ENCODE assay signal across 10 mouse cellular contexts in the genomic region with DNA sequence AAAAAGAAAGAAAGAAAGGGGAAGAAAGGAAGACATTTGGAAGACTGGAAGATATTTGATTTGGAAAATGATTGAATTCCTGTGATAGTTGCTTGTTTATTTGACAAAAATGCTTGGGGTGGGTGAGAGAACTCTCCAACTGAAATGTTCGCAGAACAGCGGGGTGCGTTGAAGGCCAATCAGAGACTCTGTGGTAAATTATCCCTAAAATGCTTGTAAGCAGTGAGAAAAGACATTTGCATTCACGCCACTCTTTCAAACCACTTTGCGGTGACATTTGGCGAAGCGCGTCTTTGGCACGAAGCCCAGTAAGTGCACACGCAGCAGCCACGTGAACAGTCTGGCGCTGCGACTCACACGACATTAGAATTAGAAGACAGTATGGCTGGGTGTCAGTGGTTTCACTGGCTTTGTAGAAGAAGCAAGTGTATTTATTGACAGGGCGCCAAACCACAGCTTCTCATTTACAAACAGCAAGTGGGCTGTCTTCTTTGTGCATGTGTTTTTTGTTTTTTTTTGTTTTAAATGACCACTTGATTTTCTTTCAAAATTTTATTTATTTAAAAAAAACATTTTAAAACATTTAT. TPM values are rescaled to one million over a fixed set of nuclear protein-coding genes. Genes with fewer than 3 reads are reported as not detected.
DNase-seq lines count a peak whose midpoint lies in the region; ATAC-seq and TF ChIP-seq lines count a peak whose summit lies in the region.
"Had no signal": no experiment of that assay in that cellular context is flagged by ENCODE, and none has a peak within 500 bp of the region (broad histone marks: within the 10 kb centered on the region; RNA-seq: fewer than 3 reads in every experiment).

No protein-coding gene starts in this region.

- no peaks in the 10 kb centered on the region for H3K4me1 ChIP-seq in heart, embryonic 10.5 days
- H3K4me1 ChIP-seq in stomach, postnatal 0 days (replicated peaks; ENCODE audit: control insufficient read depth, insufficient read depth): no peaks in the 10 kb centered on the region
- H3K4me1 ChIP-seq: heart, embryonic 13.5 days had no signal

- TF ChIP-seq EP300 in stomach, postnatal 0 days (optimal IDR thresholded peaks at IDR 0.05): no peak

- no peaks in the 10 kb centered on the region for H3K9me3 ChIP-seq in heart, embryonic 10.5 days
- no peaks in the 10 kb centered on the region for H3K9me3 ChIP-seq in stomach, postnatal 0 days (ENCODE audit: control insufficient read depth, low read length)
- H3K9me3 ChIP-seq: G1E; heart, embryonic 13.5 days had no signal

- no peak overlapping the region for H3K9ac ChIP-seq in stomach, postnatal 0 days (ENCODE audit: low read length)
- H3K9ac ChIP-seq: heart, embryonic 13.5 days had no signal

- no peaks in the 10 kb centered on the region for H3K27me3 ChIP-seq in heart, embryonic 10.5 days (ENCODE audit: insufficient read depth, poor library complexity, severe bottlenecking)
- H3K27me3 ChIP-seq in C2C12 (ENCODE audit: control insufficient read depth, insufficient read depth, insufficient read length) (no peaks in the 10 kb centered on the region), myocyte (ENCODE audit: control insufficient read depth, insufficient read depth, insufficient read length) (no peaks in the 10 kb centered on the region)
- H3K27me3 ChIP-seq in stomach, postnatal 0 days (ENCODE audit: control insufficient read depth, insufficient read depth, low read length): no peaks in the 10 kb centered on the region
- H3K27me3 ChIP-seq: heart, embryonic 13.5 days had no signal

- no peaks in the 10 kb centered on the region for H3K79me2 ChIP-seq in C2C12 (ENCODE audit: control insufficient read depth, insufficient read depth)
- no peaks in the 10 kb centered on the region for H3K79me2 ChIP-seq in myocyte (ENCODE audit: control insufficient read depth, insufficient read depth)

- no peak for ATAC-seq in stomach, postnatal 0 days (ENCODE audit: low FRiP score, low TSS enrichment)

- H3ac ChIP-seq in C2C12 (ENCODE audit: control insufficient read depth, insufficient read length, low read depth) (no peak overlapping the region), myocyte (ENCODE audit: control insufficient read depth, insufficient read length) (no peak overlapping the region)

- no peaks in the 10 kb centered on the region for H3K36me3 ChIP-seq in heart, embryonic 10.5 days
- H3K36me3 ChIP-seq in C2C12 (ENCODE audit: control insufficient read depth, insufficient read depth) (no peaks in the 10 kb centered on the region), myocyte (ENCODE audit: control insufficient read depth, insufficient read depth) (no peaks in the 10 kb centered on the region)
- H3K36me3 ChIP-seq in stomach, postnatal 0 days (ENCODE audit: control insufficient read depth, insufficient read depth, low read length): no peaks in the 10 kb centered on the region
- H3K36me3 ChIP-seq: G1E; heart, embryonic 13.5 days had no signal

- peak; percentile 59 for DNase-seq in heart, adult 11 months
- DNase-seq in heart, embryonic 10.5 days (ENCODE audit: low spot score): no peak
- DNase-seq in cerebellum, adult 9-10 months: peak; percentile 72
- peak; percentile 71 to 85 for DNase-seq in layer of hippocampus, adult 8-10 months (ENCODE audit: low spot score in 2 of 2)
- no peak for DNase-seq in embryo, embryonic 9.5 days (ENCODE audit: extremely low spot score)
- DNase-seq in stomach, postnatal 0 days (ENCODE audit: low spot score): no peak

- no peak overlapping the region for H3K4me3 ChIP-seq in heart, embryonic 10.5 days
- H3K4me3 ChIP-seq in C2C12 (ENCODE audit: insufficient read depth, poor library complexity, severe bottlenecking) (no peak overlapping the region), myocyte (no peak overlapping the region)
- H3K4me3 ChIP-seq in stomach, postnatal 0 days (ENCODE audit: low read depth, low read length): no peak overlapping the region
- H3K4me3 ChIP-seq: heart, embryonic 13.5 days had no signal

- H3K79me3 ChIP-seq in C2C12 (ENCODE audit: low read depth): no peaks in the 10 kb centered on the region

- no peak overlapping the region for H3K4me2 ChIP-seq in myocyte (ENCODE audit: low read depth)
- H3K4me2 ChIP-seq in stomach, postnatal 0 days (replicated peaks; ENCODE audit: low read depth): no peak overlapping the region
- H3K4me2 ChIP-seq: heart, embryonic 13.5 days had no signal

- TF ChIP-seq CTCF in C2C12 (IDR thresholded peaks at IDR 0.05; ENCODE audit: control insufficient read depth, insufficient read depth, insufficient read length): no peak
- no peak for TF ChIP-seq CTCF in stomach, postnatal 0 days (IDR thresholded peaks at IDR 0.05; ENCODE audit: low read depth)

- no peak overlapping the region for H3K27ac ChIP-seq in heart, embryonic 10.5 days
- H3K27ac ChIP-seq in stomach, postnatal 0 days (replicated peaks): no peak overlapping the region
- H3K27ac ChIP-seq: heart, embryonic 13.5 days had no signal

- WGBS in heart, embryonic 10.5 days: 92% methylated on average over 15 of the region's 15 CpGs
- 78% methylated on average over 15 of the region's 15 CpGs for WGBS in stomach, postnatal 0 days

- no peak for TF ChIP-seq POLR2A in myocyte (IDR thresholded peaks at IDR 0.05; ENCODE audit: insufficient read length, low read depth)

TF ChIP-seq in C2C12, 6 proteins besides CTCF, POLR2A, EP300 and RAD21:
- TF ChIP-seq USF1 (IDR thresholded peaks at IDR 0.05; ENCODE audit: low read depth) (peak; percentile 19), CEBPB (IDR thresholded peaks at IDR 0.05; ENCODE audit: low read depth) (no peak)

TF ChIP-seq in myocyte, 11 proteins besides CTCF, POLR2A, EP300 and RAD21:
- TF ChIP-seq MYOG (IDR thresholded peaks at IDR 0.05; ENCODE audit: control insufficient read depth in 1 of 3, insufficient read depth in 1 of 3, insufficient read length in 2 of 3, low read depth in 2 of 3): peak in 1 of 3 experiments; percentile 10
- peak; percentile 33 for TF ChIP-seq USF1 (IDR thresholded peaks at IDR 0.05; ENCODE audit: low read depth)
- no peak for TF ChIP-seq MAX (IDR thresholded peaks at IDR 0.05; ENCODE audit: low read depth)

RNA-seq across cellular contexts. Expression of a gene that starts 43.1 kb away (rescaled TPM):
- 3.6 and 3.9 TPM in 2 replicates for polyA plus RNA-seq in heart, embryonic 10.5 days (2016; fragmentation: Nextera tagmentation; extraction: Ambion mirVana)
- 9.9 TPM for polyA plus RNA-seq in C2C12 (2012; fragmentation: generic; extraction: Trizol)
- total RNA-seq in layer of hippocampus, adult 8-10 months (2022): 100 to 1,000 TPM; 108 to 152 (median 132) TPM
- 11.8 TPM for polyA plus RNA-seq in myocyte (2012; fragmentation: generic; extraction: Trizol)
- 1.5 and 1.8 TPM in 2 replicates for polyA plus RNA-seq in stomach, postnatal 0 days (2015; fragmentation: Nextera tagmentation; extraction: Ambion mirVana)

RNA-seq across cellular contexts. Expression of a gene that starts 56.4 kb away (rescaled TPM):
- 1.1 and 4.1 TPM in 2 replicates for polyA plus RNA-seq in heart, embryonic 10.5 days (2016; fragmentation: Nextera tagmentation; extraction: Ambion mirVana)
- polyA plus RNA-seq in C2C12 (2012; fragmentation: generic; extraction: Trizol) (3.6 TPM), myocyte (2012; fragmentation: generic; extraction: Trizol) (3.0 TPM)
- total RNA-seq in layer of hippocampus, adult 8-10 months (2022): 1 to 10 TPM in 1 of 4 experiments, under 1 TPM in 1, not detected in 2; 0.61 to 1.4 TPM
- polyA plus RNA-seq in stomach, postnatal 0 days (2015; fragmentation: Nextera tagmentation; extraction: Ambion mirVana): 264 and 268 TPM in 2 replicates

Comparison
In these comparisons a context has a peak if more than half of its experiments do, and no peak if none do; other contexts are left out.
1. DNase-seq: peak in heart, adult 11 months (single experiment), cerebellum, adult 9-10 months (single experiment) and layer of hippocampus, adult 8-10 months (2 of 2); none in heart, embryonic 10.5 days (single experiment), embryo, embryonic 9.5 days (single experiment) and stomach, postnatal 0 days (single experiment).
2. RNA of a gene that starts 56.4 kb away (polyA plus RNA-seq): 264 to 268 TPM in stomach, postnatal 0 days; 1.1 to 4.1 TPM in heart, embryonic 10.5 days, 3.6 TPM in C2C12 (single experiment) and 3.0 TPM in myocyte (single experiment); every median in the first group is over 10 times any median in the second.